Comparison of ENCODE assay signal across 15 mouse cellular contexts in genomic region chr4:126545016-126545415, GRCm38 (mm10).
"Had no signal": no experiment of that assay in that cellular context is flagged by ENCODE, and none has a peak within 500 bp of the region (broad histone marks: within the 10 kb centered on the region; RNA-seq: fewer than 3 reads in every experiment).

No protein-coding gene starts in this region.

- H3K4me3 ChIP-seq: neural tube, embryonic 13.5 days; neural tube, embryonic 15.5 days; stomach, embryonic 15.5 days had no signal

- H3K27ac ChIP-seq: neural tube, embryonic 13.5 days; neural tube, embryonic 15.5 days; stomach, embryonic 15.5 days; stomach, postnatal 0 days had no signal

- H3K4me1 ChIP-seq: neural tube, embryonic 13.5 days; neural tube, embryonic 15.5 days; stomach, embryonic 15.5 days had no signal

- H3K9me3 ChIP-seq: neural tube, embryonic 13.5 days; neural tube, embryonic 15.5 days; stomach, embryonic 15.5 days had no signal

- H3K36me3 ChIP-seq: neural tube, embryonic 13.5 days; neural tube, embryonic 15.5 days; stomach, embryonic 15.5 days had no signal

- H3K9ac ChIP-seq: neural tube, embryonic 13.5 days; neural tube, embryonic 15.5 days; stomach, embryonic 15.5 days had no signal

- H3K4me2 ChIP-seq: neural tube, embryonic 13.5 days; neural tube, embryonic 15.5 days; stomach, embryonic 15.5 days had no signal

- H3K27me3 ChIP-seq: neural tube, embryonic 13.5 days; neural tube, embryonic 15.5 days; stomach, embryonic 15.5 days had no signal

- DNase-seq: right cerebral cortex, adult 18-20 months; right cerebral cortex, postnatal 14 days; right cerebral cortex, postnatal 25 days; right cerebral cortex, postnatal 4 days; spleen, adult 18-20 months; thymus, adult 18-20 months; thymus, adult 2 months; thymus, postnatal 14 days; thymus, postnatal 25 days; thymus, postnatal 36 days; thymus, postnatal 4 days had no signal
